Mouse (Mus musculus): ENCODE measurements around the gene Mgat3.

Mgat3 gene

GRCm38 (mm10) chr15:80263610-80264575 is 90.4 kb downstream of the Mgat3 start, which contains the start of gene Rps19bp1:
TSS of gene Rps19bp1 (minus strand) at chr15:80264315.
- DNase-seq: peak; percentile 88
